Mouse (Mus musculus) spleen, postnatal 10 days (tissue): ENCODE measurements around the gene Mblac2.

Experiments used
- DNase-seq, 2 experiments: peaks; one replicate each; pipeline ENCODE4 v3.0.0; 2021 to 2022; ENCODE audit warnings: low spot score in 2 of 2

Gene Mblac2

GRCm38 (mm10) chr13:81736606-81737005, 25.5 kb downstream of the Mblac2 start:
- no peak for DNase-seq

GRCm38 (mm10) chr13:81740898-81741297, 29.8 kb downstream of the Mblac2 start:
- DNase-seq: peak in 1 of 2 experiments; percentile 31

GRCm38 (mm10) chr13:81743391-81744091, 32.4 kb downstream of the Mblac2 start:
- no peak for DNase-seq

GRCm38 (mm10) chr13:81744092-81744396, 32.9 kb downstream of the Mblac2 start:
- DNase-seq: no peak

- no peak for DNase-seq
These were observed 43.7 kb downstream of the Mblac2 start for GRCm38 (mm10) chr13:81754878-81755277.

- no peak for DNase-seq
These were observed 44.2 kb downstream of the Mblac2 start for GRCm38 (mm10) chr13:81755324-81755723.

- DNase-seq: no peak
These were observed 46.0 kb downstream of the Mblac2 start for GRCm38 (mm10) chr13:81757058-81757660.

GRCm38 (mm10) chr13:81760379-81760778, 49.2 kb downstream of the Mblac2 start:
- DNase-seq: peak in 1 of 2 experiments; percentile 53

GRCm38 (mm10) chr13:81761566-81762186, 50.5 kb downstream of the Mblac2 start:
- no peak for DNase-seq

- no peak for DNase-seq
These were observed 53.0 kb downstream of the Mblac2 start for GRCm38 (mm10) chr13:81764173-81764572.

- peak; percentile 39 to 77 for DNase-seq
These were observed 56.0 kb downstream of the Mblac2 start for GRCm38 (mm10) chr13:81767038-81767659.

GRCm38 (mm10) chr13:81776217-81776616, 65.1 kb downstream of the Mblac2 start:
- DNase-seq: no peak

- DNase-seq: no peak
These were observed 71.3 kb downstream of the Mblac2 start for GRCm38 (mm10) chr13:81782475-81782874.

GRCm38 (mm10) chr13:81782971-81783404, 71.8 kb downstream of the Mblac2 start, which contains the start of gene Cetn3:
TSS of gene Cetn3 (plus strand) at chr13:81783077.
- peak in 1 of 2 experiments; percentile 91 for DNase-seq

- peak; percentile 93 to 99 for DNase-seq
These were observed 72.5 kb downstream of the Mblac2 start for GRCm38 (mm10) chr13:81783405-81784342.

- no peak for DNase-seq
These were observed 74.8 kb downstream of the Mblac2 start for GRCm38 (mm10) chr13:81785766-81786480.

GRCm38 (mm10) chr13:81790160-81790559, 79.0 kb downstream of the Mblac2 start:
- DNase-seq: no peak

GRCm38 (mm10) chr13:81791861-81792260, 80.7 kb downstream of the Mblac2 start:
- DNase-seq: no peak

- no peak for DNase-seq
These were observed 82.7 kb downstream of the Mblac2 start for GRCm38 (mm10) chr13:81793850-81794249.

- no peak for DNase-seq
These were observed 90.0 kb downstream of the Mblac2 start for GRCm38 (mm10) chr13:81801121-81801520.
